Mouse (Mus musculus) bone marrow macrophage, adult 2 months (primary cell): ENCODE measurements around the gene Cutal. TPM values are rescaled to one million over a fixed set of nuclear protein-coding genes. Genes with fewer than 3 reads are reported as not detected.

Source experiments
- H3K27ac ChIP-seq: 2 replicates; pipeline ENCODE4 v1.5.1; 2012; ENCODE audit warnings: low read depth, low read length; ENCODE audit not compliant: insufficient read depth
- H3K4me1 ChIP-seq: 2 replicates; pipeline ENCODE4 v1.6.1; 2012; ENCODE audit warnings: low read length; ENCODE audit not compliant: control insufficient read depth, insufficient read depth
- H3K4me3 ChIP-seq: 2 replicates; pipeline ENCODE4 v1.5.1; 2012; ENCODE audit warnings: mild to moderate bottlenecking, low read length, moderate library complexity; ENCODE audit not compliant: insufficient read depth
- CTCF ChIP-seq: IDR thresholded peaks from 2 replicates; pipeline ENCODE4 v1.5.1; 2012; ENCODE audit warnings: low read depth, mild to moderate bottlenecking, low read length, moderate library complexity
- POLR2A ChIP-seq: IDR thresholded peaks from 2 replicates; pipeline ENCODE4 v1.6.1; 2012; ENCODE audit warnings: mild to moderate bottlenecking, low read depth, low read length, borderline replicate concordance
- polyA plus RNA-seq: library from polyadenylated mRNA; stranded (reverse); fragments of >200 nt; gene quantifications from 2 replicates; pipeline ENCODE4 v1.2.4, GENCODE M21; 2012; ENCODE audit not compliant: missing spikeins, insufficient read depth, insufficient read length

Cutal gene
- polyA plus RNA-seq, 1 experiment: not detected

DNA sequence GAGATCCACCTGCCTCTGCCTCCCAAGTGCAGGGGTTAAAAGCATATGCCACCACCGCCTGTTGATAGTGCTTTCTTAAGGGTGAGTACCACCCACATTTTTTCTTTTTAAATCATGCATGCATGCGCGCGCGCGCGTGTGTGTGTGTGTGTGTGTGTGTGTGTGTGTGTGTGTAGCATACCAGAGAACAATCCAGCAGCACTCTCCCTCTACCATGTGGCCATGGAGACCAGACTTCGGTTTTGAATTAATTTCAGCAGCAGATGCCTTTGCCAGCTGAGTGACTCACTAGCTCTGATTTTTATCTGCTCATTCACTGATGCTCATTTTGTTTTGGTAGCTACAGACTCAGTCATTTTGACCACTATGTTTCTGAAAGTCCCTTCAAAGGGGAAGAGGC lies 32.5 kb upstream of the Cutal start:
- TF ChIP-seq POLR2A (no peak), CTCF (no peak)
- H3K4me3 ChIP-seq: no peak overlapping the region
- H3K27ac ChIP-seq: no peak overlapping the region
- no peaks in the 10 kb centered on the region for H3K4me1 ChIP-seq

- TF ChIP-seq CTCF: no peak
- no peak for TF ChIP-seq POLR2A
- Histone ChIP-seq H3K27ac (no peak overlapping the region), H3K4me3 (no peak overlapping the region), H3K4me1 (no peaks in the 10 kb centered on the region)
These were observed 30.8 kb upstream of the Cutal start for GRCm38 (mm10) chr2:34843211-34843939.

- Histone ChIP-seq H3K27ac (no peak overlapping the region), H3K4me3 (no peak overlapping the region), H3K4me1 (no peaks in the 10 kb centered on the region)
- TF ChIP-seq POLR2A: no peak
- no peak for TF ChIP-seq CTCF
These were observed 26.5 kb upstream of the Cutal start for GRCm38 (mm10) chr2:34847702-34848101.

GRCm38 (mm10) chr2:34855265-34855664 lies 18.9 kb upstream of the Cutal start:
- H3K4me3 ChIP-seq: no peak overlapping the region
- no peaks in the 10 kb centered on the region for H3K4me1 ChIP-seq
- no peak overlapping the region for H3K27ac ChIP-seq

DNA sequence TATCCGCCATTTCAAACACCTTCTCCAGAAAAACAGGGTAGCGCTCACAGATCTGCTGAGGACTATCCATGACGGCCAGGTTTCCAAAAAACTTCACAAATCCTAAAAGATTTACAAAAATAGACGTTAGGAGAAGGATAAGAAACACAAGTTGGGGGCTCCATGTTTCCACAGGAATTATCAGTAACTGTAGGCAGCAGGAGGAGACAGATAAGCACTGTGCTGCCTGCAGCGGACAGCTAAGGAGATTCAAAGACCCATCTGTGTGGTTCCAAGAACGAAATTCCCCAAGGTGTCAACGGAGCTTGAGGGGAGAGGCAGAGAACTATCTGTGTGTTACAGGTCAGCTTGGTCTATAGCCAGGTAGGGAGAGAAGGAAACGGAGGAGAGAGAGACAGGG lies 16.5 kb upstream of the Cutal start:
- H3K4me1 ChIP-seq: no peaks in the 10 kb centered on the region
- no peak for TF ChIP-seq CTCF
- TF ChIP-seq POLR2A: no peak
- H3K4me3 ChIP-seq: no peak overlapping the region
- no peak overlapping the region for H3K27ac ChIP-seq

More at GRCm38 (mm10) chr2:34855265-34855664, 18.9 kb upstream of the Cutal start:
- TF ChIP-seq CTCF (no peak), POLR2A (no peak)

DNA sequence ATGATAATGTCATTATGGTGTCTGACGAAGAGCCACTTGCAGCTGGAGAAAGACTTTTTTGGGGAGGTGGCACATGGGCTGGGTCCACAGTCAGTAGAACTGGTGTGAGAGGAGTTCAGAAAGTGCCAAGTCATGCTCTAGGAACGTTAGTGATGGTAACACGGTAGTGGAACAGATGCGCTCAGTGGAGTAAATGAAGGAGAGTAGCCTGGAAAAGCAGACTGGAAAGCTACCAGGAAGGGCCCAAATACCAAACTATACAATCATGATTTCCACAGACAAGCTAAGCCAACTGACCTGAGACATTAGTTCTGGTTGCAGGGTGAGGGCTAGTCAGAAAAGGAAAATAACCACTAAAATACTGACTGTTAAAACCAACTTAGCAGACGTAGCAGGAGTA lies 4.5 kb upstream of the Cutal start:
- Histone ChIP-seq H3K4me3 (peak overlapping the region; percentile 49), H3K27ac (peak overlapping the region; percentile 63), H3K4me1 (peaks cover 8% of the 10 kb centered on the region; the same call in 1 of the 2 replicates)
- TF ChIP-seq POLR2A: no peak

- Histone ChIP-seq H3K27ac (peak overlapping the region; percentile 63), H3K4me1 (peaks cover 8% of the 10 kb centered on the region; the same call in 1 of the 2 replicates), H3K4me3 (peak overlapping the region; percentile 72)
- TF ChIP-seq POLR2A (peak; percentile 78), CTCF (no peak)
These were observed 3.4 kb upstream of the Cutal start for GRCm38 (mm10) chr2:34870520-34871474.

DNA sequence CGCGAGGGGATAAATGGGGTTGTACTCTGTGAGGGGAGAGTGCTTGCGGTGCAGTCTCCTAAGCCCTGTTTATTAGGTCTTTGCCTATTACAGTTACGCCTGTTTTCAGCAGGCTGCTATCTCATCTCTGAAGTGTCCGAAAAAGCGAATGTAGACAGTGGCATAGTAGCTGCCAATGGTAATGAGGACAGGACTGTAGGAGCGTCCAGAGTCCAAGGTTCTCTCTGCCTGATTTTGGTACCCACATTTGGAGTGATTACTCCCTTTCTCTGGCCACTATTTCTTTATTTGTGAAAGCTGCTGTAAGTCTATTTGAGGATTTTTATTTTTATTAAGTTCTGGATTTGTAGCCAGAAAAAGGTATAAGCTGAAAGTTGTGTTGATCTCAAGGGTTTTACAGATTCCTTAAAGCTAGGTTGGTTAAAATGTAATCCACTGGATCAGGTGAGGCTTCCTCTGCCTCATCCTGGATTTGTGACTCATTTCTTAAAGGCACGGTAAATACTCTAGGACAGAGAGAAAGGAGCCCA lies 685 bp downstream of the Cutal start, which contains the start of gene Psmd5:
Gene Psmd5 (minus strand): TSS at position 153 of the 530 bp plus-strand sequence.
- H3K27ac ChIP-seq: no peak within 1 kb of the TSS
- no peak for TF ChIP-seq CTCF
- TF ChIP-seq POLR2A: no peak
- H3K4me3 ChIP-seq: no peak within 1 kb of the TSS
- peaks cover 6% of the 10 kb centered on the region for H3K4me1 ChIP-seq

- no peak overlapping the region for H3K4me3 ChIP-seq
- no peak overlapping the region for H3K27ac ChIP-seq
These were observed 5.9 kb downstream of the Cutal start for GRCm38 (mm10) chr2:34880054-34880453.

DNA sequence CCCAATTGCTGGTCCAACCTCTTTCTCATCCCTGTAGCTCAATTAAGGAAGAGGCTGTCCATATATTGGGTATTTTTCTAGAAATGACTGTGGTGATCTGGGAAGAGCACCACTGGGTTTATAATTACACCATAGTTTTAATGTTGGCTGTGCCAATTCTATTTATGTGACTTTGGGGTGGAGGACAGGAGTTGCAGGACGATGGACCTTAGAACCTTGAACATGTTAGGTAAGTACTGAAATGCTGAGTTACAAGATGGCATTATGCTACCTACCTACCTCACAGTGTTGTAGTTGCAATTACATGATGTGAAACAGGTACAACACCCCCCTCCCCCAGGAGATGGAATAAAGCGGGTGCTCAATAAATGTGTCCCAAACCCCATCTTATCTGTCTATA lies 8.6 kb downstream of the Cutal start:
- Histone ChIP-seq H3K4me3 (no peak overlapping the region), H3K4me1 (peaks cover 2% of the 10 kb centered on the region), H3K27ac (no peak overlapping the region)
- no peak for TF ChIP-seq CTCF
- no peak for TF ChIP-seq POLR2A

More at GRCm38 (mm10) chr2:34880054-34880453, 5.9 kb downstream of the Cutal start:
- peaks cover 2% of the 10 kb centered on the region for H3K4me1 ChIP-seq
- TF ChIP-seq CTCF (no peak), POLR2A (no peak)
